Mouse (Mus musculus): ENCODE data around the gene Gm10306.

The Gm10306 gene

DNA sequence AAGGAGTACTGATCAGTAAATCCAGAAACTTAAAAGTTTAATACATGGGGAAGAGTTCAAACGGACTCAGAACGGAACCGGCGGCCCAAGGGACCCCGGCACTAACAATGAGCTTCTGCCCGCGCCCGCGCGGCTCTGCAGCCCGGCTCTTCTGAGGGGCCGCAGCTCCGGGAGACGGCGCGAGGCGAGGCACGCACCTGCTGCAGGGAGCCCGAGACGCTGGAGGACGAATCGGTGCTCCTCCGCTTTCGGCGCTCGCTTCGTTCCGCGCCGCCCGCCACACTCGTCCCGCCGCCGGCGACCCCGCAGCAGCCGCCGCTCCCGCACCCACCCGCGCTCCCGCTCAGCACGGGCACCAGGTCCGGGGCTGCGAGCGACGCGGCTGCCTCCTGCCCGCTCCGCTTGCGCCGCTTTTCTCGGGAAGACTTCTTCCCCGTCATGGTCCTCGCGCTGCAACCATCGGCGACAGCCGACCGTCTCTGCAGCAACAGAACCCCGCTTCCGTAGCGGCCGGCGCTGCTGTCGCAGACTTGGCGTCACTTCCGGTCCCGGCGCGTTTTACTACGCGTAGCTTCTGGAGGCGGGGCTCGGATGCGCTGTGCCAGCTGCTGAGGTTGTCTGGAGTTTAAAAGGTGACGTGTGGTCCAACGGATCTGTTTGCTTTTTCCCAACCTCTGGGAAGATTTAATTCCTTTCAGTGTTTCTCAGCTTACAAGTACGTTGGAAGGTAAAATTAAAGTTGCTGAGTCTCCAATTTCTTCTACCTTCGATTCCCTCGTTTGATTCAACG, at the start of gene Gm10306, which contains the start of gene Caap1:
Gene Gm10306, plus strand, starts transcription at position 282 of the 790 bp plus-strand sequence.
Gene Caap1, minus strand, starts transcription at position 532 of the 790 bp plus-strand sequence.
- peak; percentile 97 for DNase-seq

DNA sequence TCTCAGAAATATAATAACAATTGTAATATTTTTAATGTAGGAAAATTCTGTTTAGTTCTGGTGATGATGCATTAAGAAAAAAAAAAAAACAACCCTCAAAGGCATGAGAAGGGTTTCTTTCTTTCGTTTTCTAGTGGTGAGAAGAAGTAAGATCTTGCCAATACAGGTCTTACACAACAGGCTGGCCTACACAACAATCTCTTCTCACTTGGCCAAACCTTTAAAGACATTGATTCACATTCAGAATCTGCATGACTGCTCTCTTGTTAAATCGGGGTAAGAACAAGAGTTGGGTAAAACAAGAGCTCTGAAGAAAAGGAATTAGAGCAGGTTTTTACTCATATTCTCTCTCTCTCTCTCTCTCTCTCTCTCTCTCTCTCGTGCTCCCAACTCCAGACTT, 41.0 kb upstream of the Gm10306 start:
- no peak for DNase-seq

DNA sequence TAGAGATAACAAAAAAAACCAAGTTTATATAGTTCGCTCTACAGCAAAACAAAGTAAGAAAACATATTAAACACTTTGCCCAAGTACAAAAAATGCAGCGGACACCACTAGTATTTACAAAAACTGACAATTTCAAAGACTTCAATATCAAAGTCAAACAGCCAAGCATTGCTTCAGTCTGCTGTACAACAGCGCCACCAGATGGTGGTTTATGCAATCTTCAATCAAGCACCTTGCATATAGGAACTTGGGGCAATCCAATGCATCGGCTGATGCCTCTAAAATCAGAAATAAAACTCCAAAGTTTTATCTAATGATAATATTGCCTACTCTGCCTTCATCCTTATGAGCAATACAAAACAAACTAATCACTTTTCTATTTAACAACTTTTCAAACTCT, 38.7 kb upstream of the Gm10306 start:
- DNase-seq = peak; percentile 69

- no peak for DNase-seq
Observed at GRCm38 (mm10) chr4:94523321-94523720, 33.0 kb upstream of the Gm10306 start.

DNA sequence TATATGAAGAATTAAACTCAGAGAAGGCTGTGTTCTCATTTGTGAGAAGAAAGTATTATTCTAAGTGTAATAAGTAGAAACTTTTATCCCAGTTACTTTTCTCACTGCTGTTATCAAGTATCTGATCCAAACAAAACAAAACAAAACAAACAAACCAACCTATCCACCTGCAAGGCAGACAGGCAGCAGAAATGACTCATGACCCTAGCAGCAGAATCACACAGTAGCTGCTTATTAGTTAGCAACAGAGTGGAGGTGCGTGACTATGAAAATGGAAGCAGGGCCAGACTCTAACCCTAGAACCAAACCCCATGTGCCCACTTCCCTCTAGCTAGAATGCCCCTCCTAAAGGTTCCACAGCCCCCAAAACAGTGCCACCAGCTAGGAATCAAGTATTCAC, 26.9 kb upstream of the Gm10306 start:
- DNase-seq = no peak

GRCm38 (mm10) chr4:94533205-94533604, 23.1 kb upstream of the Gm10306 start:
- no peak for DNase-seq

- peak; percentile 27 for DNase-seq
Observed at GRCm38 (mm10) chr4:94543041-94543440, 13.3 kb upstream of the Gm10306 start.

DNA sequence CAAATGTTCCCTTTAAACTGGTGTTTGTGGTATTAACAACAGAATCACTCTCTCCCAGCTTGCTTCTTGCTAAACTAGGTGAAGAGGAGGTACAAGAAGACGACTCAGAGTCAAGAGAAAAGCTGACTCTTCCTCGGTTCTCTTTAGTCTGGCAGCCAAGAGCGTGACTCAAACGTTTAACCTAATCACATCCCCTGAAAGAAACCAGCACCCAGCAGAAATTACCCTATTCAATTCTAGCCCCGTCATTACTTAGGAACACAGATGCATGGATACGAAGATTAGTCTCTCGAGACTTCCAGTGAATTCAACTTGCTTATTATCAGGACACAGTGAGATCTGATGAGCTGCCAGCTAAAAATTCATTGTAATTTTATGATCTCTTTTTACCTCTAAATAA, 12.0 kb upstream of the Gm10306 start:
- no peak for DNase-seq

DNA sequence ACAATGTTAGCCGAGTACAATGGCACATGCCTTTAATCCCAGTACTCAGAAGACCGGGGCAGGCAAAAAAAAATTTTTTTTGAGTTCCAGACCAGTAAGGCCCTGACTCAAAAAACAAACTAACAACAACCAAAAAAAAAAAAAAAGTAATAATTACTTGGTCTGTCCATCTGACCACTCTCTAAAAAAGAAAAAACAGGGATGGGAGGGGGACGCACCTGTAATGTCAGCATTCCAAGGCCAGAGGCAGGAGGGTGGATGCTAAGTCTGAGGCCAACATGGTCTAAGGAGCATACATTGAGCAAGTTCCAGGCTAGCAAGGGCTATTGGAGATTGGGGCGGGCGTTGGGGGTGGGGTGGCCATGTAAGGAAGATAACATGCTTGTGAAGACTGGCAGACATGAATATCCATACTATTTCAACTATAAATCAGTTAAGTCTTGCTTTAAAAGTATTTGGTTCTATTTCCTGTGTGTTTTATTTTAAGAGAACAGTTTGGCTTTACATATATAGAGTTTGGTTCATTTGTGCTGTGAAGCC, 1.3 kb upstream of the Gm10306 start:
- DNase-seq = no peak

DNA sequence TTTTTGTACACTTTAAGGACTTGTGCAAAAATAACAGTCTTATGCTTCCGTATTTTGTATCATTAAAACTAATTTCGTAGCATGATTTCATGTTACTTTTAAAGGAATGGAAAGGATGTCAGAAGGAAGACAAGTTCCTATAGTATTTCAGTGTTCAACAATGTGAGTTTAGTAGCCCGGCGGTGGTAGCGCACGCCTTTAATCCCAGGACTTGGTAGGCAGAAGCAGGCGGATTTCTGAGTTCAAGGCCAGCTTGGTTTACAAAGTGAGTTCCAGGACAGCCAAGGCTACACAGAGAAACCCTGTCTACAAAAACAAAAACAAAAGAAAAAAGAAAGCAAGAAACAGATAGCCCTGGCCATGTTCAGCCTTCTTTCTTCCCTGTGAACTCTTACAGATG, 799 bp downstream of the Gm10306 start:
- DNase-seq = peak; percentile 15

- no peak for DNase-seq
Observed at GRCm38 (mm10) chr4:94559266-94559665, 2.9 kb downstream of the Gm10306 start.

- no peak for DNase-seq
Observed at GRCm38 (mm10) chr4:94560316-94560715, 4.0 kb downstream of the Gm10306 start.

DNA sequence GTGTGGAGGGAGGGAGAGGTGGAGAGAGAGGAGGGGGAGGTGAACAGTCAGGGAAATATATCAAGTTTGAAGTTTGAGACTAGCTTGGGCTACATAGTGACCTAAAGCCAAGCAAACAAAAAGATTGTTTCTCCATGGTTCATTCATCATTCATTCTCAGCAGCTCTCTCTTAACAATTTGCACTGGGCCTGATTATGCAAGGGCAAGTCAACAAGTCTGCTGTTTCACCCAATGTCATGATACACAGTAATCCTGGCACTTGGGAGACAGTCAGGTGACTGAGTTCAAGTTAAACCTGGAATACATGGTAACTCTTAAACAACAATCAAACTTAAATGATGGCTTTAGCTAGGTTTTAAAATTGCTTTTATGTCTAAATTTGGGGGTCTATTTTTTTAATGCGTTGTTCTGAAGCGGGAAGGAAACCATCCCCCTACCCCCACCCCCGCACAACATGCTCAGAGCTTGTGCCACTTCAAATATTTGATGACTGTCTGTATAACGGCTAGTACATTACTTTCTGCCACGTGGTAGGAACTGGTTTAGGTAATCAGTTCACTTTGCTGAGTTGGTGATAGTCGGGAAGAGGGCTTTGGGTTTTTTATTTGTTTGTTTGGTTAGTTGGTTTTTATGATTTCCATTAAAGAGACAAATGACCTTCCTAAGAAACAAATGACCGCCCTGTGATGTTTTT, 5.8 kb downstream of the Gm10306 start:
- DNase-seq = no peak

DNA sequence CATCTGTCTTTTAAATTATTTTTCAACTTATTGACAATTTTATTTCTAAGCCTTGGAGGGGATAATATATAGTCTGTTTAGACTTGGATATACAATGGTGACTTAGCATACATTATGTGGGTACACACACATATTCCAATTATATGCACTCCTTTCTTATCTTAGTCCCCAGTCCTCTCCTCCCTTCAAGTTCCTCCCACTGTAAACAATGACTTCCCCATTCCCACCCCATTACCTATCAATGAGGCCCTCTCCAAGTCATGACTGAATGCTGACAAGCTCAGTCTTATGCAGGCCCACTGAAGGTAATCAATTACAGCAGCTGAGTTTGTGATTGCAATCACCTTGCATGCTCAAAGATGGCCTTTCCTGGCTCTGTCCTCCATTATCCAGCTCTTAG, 8.0 kb downstream of the Gm10306 start:
- no peak for DNase-seq

GRCm38 (mm10) chr4:94572677-94573076, 16.3 kb downstream of the Gm10306 start:
- DNase-seq = no peak

- no peak for DNase-seq
Observed at GRCm38 (mm10) chr4:94591765-94592381, 35.5 kb downstream of the Gm10306 start.

GRCm38 (mm10) chr4:94592709-94593108, 36.4 kb downstream of the Gm10306 start:
- DNase-seq = no peak

GRCm38 (mm10) chr4:94601395-94601794, 45.0 kb downstream of the Gm10306 start:
- DNase-seq = peak; percentile 27

- DNase-seq = no peak
Observed at GRCm38 (mm10) chr4:94602496-94603030, 46.2 kb downstream of the Gm10306 start.

- DNase-seq = peak; percentile 92
Observed at GRCm38 (mm10) chr4:94603031-94603629, 46.8 kb downstream of the Gm10306 start, which contains the start of gene Plaa. TSS of gene Plaa (minus strand) at chr4:94603244.

- DNase-seq = no peak
Observed at GRCm38 (mm10) chr4:94604452-94605019, 48.2 kb downstream of the Gm10306 start.

- DNase-seq = no peak
Observed at GRCm38 (mm10) chr4:94605591-94605990, 49.2 kb downstream of the Gm10306 start.
